Mouse (Mus musculus) c-Kit-positive CD71-positive TER-119-positive erythroid progenitor cells, embryonic 14.5 days (primary cell): ENCODE measurements at regions not wholly inside any gene's neighbourhood (a gene's known extent, or its start where the extent isn't known, plus 50 kb on each side); places are given as distances from the start of the nearest gene placed in this dataset.
"Not testable (repeated sequence)": the region's sequence is repeated elsewhere in the genome, so short reads cannot be mapped to it uniquely, and the experiment has no call there.

Experiments
- DNase-seq: peaks from one replicate; pipeline ENCODE4 v3.0.0-alpha.2; 2013; ENCODE audit warnings: low spot score

GRCm38 (mm10) chr3:36387431-36387830, 88.3 kb downstream of the Anxa5 start:
- no peak for DNase-seq

DNA sequence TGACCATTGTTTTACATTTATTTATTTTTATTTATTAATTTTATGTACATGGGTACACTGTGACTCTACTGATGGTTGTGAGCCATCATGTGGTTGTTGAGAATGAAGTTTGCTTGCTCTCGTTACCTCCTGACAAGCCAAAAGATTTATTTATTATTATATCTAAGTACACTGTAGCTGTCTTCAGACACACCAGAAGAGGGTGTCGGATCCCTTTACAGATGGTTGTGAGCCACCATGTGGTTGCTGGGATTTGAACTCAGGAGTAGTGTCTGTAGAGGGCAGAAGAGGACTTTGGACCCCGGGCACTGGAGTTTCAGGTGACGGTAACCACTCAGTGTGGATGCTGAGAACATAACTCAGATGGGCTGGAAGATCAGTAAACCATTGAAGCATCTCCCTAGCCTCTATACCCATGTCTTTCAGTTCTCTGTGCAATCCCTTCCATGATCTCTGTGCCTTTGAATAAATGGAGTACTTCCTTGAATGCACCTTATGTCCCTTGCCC, 92.2 kb downstream of the Anxa5 start:
- DNase-seq, result no peak

DNA sequence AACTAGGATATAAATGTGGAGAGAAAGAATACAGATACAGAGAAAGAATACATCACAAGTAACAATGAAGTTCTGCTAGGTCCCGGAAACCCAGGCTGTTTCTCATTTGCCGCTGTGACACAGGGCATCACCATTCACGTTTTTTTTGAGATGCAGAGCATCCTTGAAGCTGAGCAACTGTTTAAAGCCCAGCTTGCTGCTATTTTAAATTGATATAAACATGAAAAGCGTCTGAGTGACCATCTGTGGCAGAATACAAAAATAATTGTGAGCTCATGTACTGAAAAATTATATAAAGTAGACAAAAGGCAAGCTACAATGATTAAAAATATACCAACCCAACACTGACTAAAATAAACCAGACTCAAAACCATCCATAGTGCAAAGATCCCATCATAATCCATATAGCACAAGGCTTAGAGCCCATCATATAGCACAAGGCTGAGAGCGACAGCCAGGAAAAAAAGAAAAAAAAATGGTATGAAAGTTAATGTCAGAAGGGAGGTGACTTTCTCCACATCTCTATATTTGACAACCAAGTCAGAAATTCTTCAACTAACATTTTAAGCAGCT, 94.0 kb downstream of the Anxa5 start:
- no peak for DNase-seq

DNA sequence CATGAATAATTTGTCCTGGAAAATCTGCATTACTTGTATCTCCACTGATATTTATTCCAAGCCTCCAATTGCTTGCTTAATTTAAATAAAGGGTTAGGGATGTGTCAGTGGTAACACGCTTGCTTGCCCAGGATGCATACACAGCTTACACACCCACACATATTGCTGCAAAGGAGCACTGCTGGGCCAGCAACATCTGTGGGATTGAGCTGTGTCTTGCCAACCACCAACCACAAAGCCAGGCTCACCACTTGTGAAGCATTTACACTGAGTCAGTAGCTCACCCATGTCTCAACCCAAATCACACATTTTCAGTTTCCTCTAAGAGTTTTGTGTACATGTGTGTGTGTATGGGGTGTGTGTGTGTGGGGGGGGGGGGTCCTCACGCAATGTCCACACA, 100.0 kb downstream of the Anxa5 start:
- no peak for DNase-seq

- no peak for DNase-seq
Observed at GRCm38 (mm10) chr3:36374939-36375338, 100.8 kb downstream of the Anxa5 start.

DNA sequence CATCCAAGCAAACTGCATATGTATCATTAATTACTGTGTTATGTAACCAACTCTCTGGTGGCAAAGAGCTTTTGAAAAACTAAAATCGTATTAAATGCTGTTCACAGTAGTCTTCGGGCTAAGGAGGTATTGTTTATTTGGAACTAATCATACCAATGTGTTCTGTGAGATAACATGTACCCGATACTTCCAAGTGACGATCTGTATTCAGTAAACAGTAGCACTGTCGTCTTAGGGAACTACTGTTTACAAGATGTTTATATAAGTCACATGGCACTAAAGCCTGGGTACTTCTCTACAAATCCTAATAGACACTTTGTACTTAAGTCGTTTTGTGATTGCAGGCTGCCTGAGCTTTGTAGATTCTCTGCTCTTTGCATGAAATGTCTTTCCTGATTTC, 114.8 kb downstream of the Anxa5 start:
- no peak for DNase-seq

DNA sequence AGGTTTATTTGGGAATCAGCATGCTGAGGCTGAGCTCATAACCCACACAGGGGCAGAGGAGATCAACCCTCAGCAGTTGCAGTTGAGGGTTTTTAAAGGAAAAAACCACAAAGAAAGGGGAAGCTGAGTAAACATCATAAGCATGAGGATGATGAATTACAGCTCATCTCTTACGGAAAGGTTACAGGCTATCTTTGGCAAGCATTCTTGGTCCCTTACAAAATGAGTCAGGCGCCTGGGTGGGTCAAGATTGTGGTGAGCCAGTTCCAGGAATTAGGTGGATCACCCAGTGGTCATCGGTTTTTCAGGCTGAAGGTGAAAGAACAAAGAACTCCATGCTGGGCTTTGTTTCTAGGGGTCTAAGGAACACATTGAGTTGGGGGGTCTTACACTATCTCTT, 121.5 kb downstream of the Anxa5 start:
- DNase-seq, result not testable (repeated sequence)

- DNase-seq, result no peak
Observed at GRCm38 (mm10) chr3:36352032-36352742, 123.5 kb downstream of the Anxa5 start.

DNA sequence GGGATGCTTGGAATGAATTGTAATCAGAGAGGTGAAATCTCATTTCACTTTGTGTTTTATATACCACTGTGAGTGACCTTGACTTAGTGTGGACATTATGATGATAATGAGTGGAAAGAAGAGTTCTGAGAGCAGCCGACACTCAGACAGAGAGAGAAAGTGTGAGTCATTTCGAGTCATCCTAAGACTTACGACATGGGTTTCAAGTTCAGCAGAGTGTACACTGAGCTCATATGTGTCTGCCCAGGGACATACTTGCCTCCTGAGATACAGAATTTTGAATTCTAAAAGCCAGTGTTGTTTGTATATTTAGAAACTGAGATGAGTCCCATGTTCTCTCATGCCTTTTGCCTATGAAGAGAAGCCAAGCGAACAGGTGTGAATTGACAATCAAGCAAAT, 126.6 kb downstream of the Anxa5 start:
- DNase-seq, result no peak

DNA sequence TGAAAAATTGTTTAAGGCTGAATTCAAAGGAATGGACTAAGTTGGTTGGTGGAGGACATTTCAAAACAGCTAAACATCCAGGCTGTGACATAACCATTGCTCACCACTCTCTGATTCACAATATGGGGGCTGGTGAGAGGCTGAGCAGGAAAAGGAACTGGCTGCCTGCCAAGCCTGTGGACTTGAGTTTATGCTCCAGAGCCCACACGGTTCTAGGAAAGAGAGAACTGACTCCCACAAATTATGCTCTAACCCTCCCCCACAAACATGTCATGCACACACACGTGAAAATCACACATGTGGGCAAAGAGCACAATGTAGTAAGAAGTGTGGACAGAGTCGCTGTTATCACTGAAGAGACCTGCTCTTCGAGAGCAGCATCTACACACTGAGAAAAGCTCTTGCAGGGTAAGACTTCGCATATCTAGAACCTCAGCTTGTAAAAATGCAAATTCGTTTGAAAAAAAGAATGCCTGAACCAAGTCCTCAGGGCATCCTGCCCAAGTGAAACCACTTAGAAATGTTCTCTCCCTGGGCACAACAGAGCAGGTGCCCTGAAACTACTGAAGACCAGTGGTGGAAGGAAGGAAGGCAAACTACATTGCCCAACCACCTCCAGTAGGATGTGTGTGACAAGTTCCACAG, 118.9 kb upstream of the Qrfpr start:
- DNase-seq, result no peak

DNA sequence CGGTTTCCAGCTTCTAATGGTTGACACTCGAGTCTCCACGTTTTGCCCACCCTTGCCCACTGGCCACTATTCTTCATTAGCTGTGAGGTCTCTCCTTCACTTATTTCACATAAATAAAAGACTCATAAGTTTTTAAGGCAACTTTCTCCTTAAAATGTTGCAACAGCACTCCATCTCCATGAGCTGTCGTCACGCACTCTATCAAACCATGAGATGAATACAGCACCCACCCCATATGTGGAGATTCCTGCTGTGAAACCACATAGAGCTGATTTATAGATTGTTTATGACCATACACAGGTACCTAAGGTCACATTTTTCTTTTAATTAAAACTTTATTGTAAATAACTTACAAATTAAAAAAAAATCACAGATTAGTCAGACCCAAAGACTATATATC, 117.5 kb upstream of the Qrfpr start:
- no peak for DNase-seq

GRCm38 (mm10) chr3:36334279-36334678, 112.2 kb upstream of the Qrfpr start:
- DNase-seq, result no peak

GRCm38 (mm10) chr3:36332016-36332415, 109.9 kb upstream of the Qrfpr start:
- no peak for DNase-seq

DNA sequence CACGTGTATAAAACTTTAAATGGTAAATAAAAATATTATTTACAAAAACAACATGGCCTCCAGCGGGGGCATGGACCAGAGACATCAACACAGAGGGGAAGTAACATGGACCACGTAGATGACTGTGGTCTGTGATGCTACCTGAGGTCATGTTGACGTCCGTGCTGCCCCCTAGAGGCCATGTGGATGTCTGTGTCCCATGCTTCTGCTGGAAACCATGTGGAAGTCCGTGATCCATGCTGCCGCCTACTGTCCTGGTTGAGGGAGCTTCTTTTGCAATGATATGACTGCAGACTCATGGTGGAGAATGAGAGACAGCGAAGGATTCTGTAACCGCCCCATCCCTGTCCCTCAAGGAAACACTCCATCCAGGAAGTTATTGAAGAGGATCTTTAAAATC, 108.5 kb upstream of the Qrfpr start:
- DNase-seq, result peak; percentile 32

DNA sequence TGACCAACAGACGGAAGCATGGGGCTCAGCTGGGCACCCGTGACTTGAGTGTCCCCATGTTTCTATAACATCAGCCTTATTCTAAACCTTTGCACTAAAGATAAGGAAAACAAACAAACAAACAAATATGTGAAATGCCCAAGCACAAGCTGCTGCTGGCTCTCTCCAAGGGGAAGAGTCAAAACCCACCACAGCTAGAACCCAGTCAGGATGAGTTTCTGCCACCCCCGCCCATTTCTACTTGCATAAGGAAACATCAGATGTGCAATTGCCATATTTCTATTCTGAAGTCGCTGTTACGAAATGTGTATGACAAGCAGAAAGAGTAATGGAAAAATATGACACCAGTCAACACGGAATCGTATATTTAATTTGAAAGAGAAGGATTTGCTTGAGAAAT, 107.5 kb upstream of the Qrfpr start:
- no peak for DNase-seq

GRCm38 (mm10) chr3:36328927-36329326, 106.8 kb upstream of the Qrfpr start:
- no peak for DNase-seq

GRCm38 (mm10) chr3:36318635-36319034, 96.5 kb upstream of the Qrfpr start:
- DNase-seq, result no peak

DNA sequence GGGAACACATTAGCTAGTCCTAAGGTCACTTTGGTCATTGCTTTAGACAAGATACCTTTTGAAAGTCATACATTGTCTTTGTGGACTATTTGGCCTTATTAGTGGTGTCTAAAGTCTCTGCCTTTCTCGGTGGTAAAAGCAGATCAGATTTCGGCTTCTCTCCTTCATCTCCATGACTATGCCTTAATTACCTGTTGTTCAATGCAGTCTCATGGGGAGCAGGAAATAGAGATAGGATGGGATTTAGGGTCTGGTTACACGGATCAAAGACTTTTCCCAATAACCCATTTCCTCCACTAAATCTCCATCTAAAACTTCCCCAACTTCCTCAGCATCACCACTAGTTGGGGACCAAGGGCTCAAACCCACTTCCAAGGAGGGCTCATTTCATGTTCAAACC, 89.2 kb upstream of the Qrfpr start:
- DNase-seq, result no peak

DNA sequence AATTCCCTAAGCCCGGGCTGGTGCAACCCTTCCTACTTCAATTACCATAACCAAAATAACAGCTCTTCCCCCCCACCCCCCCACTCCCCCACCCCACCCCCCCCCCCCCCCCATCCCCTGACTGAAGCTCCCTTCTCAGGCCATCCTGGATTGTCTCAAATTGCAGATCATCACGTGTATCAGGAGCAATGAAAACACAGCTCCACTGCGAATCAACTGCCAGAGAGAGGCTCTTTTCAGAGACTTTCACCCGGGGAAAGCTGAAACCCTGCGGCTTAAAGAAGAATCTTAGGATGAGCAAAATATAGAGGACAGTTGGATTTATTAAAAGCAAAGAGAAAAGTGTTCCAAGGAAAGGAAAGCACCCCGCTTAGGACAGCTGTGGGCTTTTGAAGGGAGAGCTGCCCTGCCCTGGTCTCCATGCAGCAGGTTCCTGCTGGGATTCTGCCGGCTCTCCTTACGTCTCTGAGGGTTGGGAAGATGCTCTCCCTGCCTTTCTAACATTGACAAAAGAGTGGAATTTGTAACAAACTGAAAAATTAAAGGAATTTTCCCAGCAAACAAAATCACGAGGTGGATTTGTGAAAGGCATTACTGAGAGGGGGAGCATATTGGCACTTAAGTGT, 88.6 kb upstream of the Qrfpr start:
- no peak for DNase-seq

DNA sequence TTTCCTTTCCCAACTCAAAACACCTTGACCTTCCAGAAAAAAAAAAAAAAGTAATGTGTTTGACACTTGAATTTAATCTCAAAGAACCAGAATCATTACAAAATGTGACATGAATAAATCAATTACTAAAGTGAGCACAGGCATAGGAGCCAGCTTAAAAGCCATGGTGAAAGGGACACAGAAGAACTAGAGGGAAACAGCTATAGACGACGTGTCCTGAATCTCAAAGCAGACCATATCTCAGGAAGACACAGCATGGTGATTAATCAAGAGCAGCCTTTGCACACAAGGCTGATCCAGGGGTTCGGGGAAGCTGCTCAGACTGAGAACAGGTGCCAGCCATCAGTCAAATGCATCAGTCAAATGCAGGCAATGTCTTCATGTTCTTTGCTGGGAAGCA, 74.7 kb upstream of the Qrfpr start:
- no peak for DNase-seq

DNA sequence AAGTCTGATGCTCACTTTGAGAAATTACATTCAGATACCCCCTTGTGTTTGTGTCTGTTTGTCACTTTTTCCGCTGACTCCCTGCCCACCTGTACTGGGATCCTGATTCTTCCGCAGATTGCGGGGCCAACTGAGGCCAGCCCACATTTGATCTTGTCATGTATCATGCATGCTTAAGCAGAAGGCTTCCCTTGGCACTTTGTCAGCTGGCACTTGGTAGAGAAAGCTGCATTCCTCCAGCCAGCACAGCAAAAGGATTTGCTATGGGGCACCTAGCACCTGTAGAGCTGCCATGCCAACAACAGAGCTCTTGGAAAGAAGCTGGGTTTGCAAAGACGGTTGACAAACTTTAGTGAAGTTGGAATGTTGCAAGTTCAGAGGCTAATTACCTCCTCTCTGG, 69.9 kb upstream of the Qrfpr start:
- DNase-seq, result no peak

GRCm38 (mm10) chr3:36284066-36284465, 62.0 kb upstream of the Qrfpr start:
- DNase-seq, result no peak

DNA sequence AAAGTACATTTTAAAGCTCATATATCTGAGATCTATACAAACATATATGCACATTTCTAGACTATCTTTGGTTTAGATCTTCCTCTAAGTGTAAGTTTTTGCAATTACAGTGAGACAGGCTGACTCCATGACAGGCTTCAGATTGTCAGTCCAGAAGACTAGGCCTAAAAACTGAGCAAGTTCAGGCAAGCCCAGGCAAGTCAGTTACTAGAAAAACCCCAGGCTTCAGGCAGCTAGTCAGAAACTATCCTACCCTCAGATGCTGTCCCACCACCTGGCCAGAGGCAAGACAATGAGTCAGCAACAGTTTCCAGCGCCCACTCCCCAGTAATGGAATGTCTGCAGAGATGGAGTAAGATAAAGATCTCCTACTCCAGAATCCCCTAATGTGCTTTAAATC, 53.4 kb upstream of the Qrfpr start:
- no peak for DNase-seq
